Mouse (Mus musculus): Measurements from ENCODE around the gene Maml1.

Gene Maml1

GRCm38 (mm10) chr11:50285263-50285662, 6.8 kb downstream of the Maml1 start:
- DNase-seq (ENCODE audit: extremely low read depth, low read depth) = no peak

- no peak for DNase-seq (ENCODE audit: extremely low read depth, low read depth)
Measured at GRCm38 (mm10) chr11:50280053-50280452, 12.1 kb downstream of the Maml1 start.

- DNase-seq (ENCODE audit: extremely low read depth, low read depth) = no peak
Measured at GRCm38 (mm10) chr11:50279005-50279404, 13.1 kb downstream of the Maml1 start.

- DNase-seq (ENCODE audit: extremely low read depth, low read depth) = no peak
Measured at GRCm38 (mm10) chr11:50277706-50278105, 14.4 kb downstream of the Maml1 start.

- no peak for DNase-seq (ENCODE audit: extremely low read depth, low read depth)
Measured at GRCm38 (mm10) chr11:50277025-50277424, 15.1 kb downstream of the Maml1 start.

- DNase-seq (ENCODE audit: extremely low read depth, low read depth) = no peak
Measured at GRCm38 (mm10) chr11:50275568-50276151, 16.5 kb downstream of the Maml1 start.

- no peak for DNase-seq (ENCODE audit: extremely low read depth, low read depth)
Measured at GRCm38 (mm10) chr11:50275077-50275476, 17.0 kb downstream of the Maml1 start.

GRCm38 (mm10) chr11:50272819-50273218, 19.3 kb downstream of the Maml1 start:
- DNase-seq (ENCODE audit: extremely low read depth, low read depth) = no peak

- no peak for DNase-seq (ENCODE audit: extremely low read depth, low read depth)
Measured at GRCm38 (mm10) chr11:50269885-50270284, 22.2 kb downstream of the Maml1 start.

- DNase-seq (ENCODE audit: extremely low read depth, low read depth) = no peak
Measured at GRCm38 (mm10) chr11:50269163-50269562, 22.9 kb downstream of the Maml1 start.

GRCm38 (mm10) chr11:50266997-50267396, 25.1 kb downstream of the Maml1 start:
- DNase-seq (ENCODE audit: extremely low read depth, low read depth) = no peak

GRCm38 (mm10) chr11:50265931-50266330, 26.2 kb downstream of the Maml1 start:
- no peak for DNase-seq (ENCODE audit: extremely low read depth, low read depth)

- no peak for DNase-seq (ENCODE audit: extremely low read depth, low read depth)
Measured at GRCm38 (mm10) chr11:50263198-50263597, 28.9 kb downstream of the Maml1 start.

GRCm38 (mm10) chr11:50262020-50262419, 30.1 kb downstream of the Maml1 start:
- no peak for DNase-seq (ENCODE audit: extremely low read depth, low read depth)

- DNase-seq (ENCODE audit: extremely low read depth, low read depth) = no peak
Measured at GRCm38 (mm10) chr11:50258310-50258709, 33.8 kb downstream of the Maml1 start.

GRCm38 (mm10) chr11:50256615-50257014, 35.5 kb downstream of the Maml1 start:
- DNase-seq (ENCODE audit: extremely low read depth, low read depth) = no peak

GRCm38 (mm10) chr11:50254010-50254580, 38.0 kb downstream of the Maml1 start:
- no peak for DNase-seq (ENCODE audit: extremely low read depth, low read depth)

GRCm38 (mm10) chr11:50253393-50253792, 38.7 kb downstream of the Maml1 start:
- DNase-seq (ENCODE audit: extremely low read depth, low read depth) = no peak

GRCm38 (mm10) chr11:50252684-50253265, 39.3 kb downstream of the Maml1 start:
- DNase-seq (ENCODE audit: extremely low read depth, low read depth) = no peak

GRCm38 (mm10) chr11:50252166-50252565, 39.9 kb downstream of the Maml1 start:
- no peak for DNase-seq (ENCODE audit: extremely low read depth, low read depth)

GRCm38 (mm10) chr11:50248473-50249171, 43.5 kb downstream of the Maml1 start:
- no peak for DNase-seq (ENCODE audit: extremely low read depth, low read depth)

GRCm38 (mm10) chr11:50245269-50245668, 46.8 kb downstream of the Maml1 start:
- no peak for DNase-seq (ENCODE audit: extremely low read depth, low read depth)

All from MEL-GATA-1-ER (cell line).